Mouse (Mus musculus) testis, adult 2 months (tissue): ENCODE results near the gene Ankrd13a.

Experiments used
- CTCF ChIP-seq: fragments of 200-500 bp; IDR thresholded peaks from 2 replicates; pipeline ENCODE4 v1.5.1; 2012; ENCODE audit warnings: low read depth, mild to moderate bottlenecking, inconsistent platforms, low read length, moderate library complexity; ENCODE audit not compliant: control insufficient read depth, insufficient read depth, insufficient replicate concordance
- POLR2A ChIP-seq: fragments of 200-500 bp; IDR thresholded peaks from 2 replicates; pipeline ENCODE4 v1.6.1; 2012; ENCODE audit warnings: low read depth, mild to moderate bottlenecking, inconsistent platforms, low read length, moderate library complexity; ENCODE audit not compliant: control insufficient read depth

- no peak for TF ChIP-seq CTCF
- no peak for TF ChIP-seq POLR2A
These were observed 2.7 kb upstream of the Ankrd13a start for GRCm38 (mm10) chr5:114771796-114772195.
